Mouse (Mus musculus) lung, embryonic 14.5 days (tissue): ENCODE measurements around the gene Tango2. TPM values are rescaled to one million over a fixed set of nuclear protein-coding genes. Genes with fewer than 3 reads are reported as not detected.

Source experiments
- ATAC-seq: fragments of 200-750 bp; cut with Nextera tagmentation; 2 replicates; pipeline ENCODE4 v1.8.0; 2017; ENCODE audit warnings: mild to moderate bottlenecking, moderate TSS enrichment, moderate library complexity; ENCODE audit not compliant: insufficient read depth
- DNase-seq: peaks from one replicate; pipeline ENCODE4 v3.0.0-alpha.2; 2015
- H3K27ac ChIP-seq: fragments of 300-500 bp; sonication (generic); 2 replicates; pipeline ENCODE4 v1.5.1; 2014; ENCODE audit warnings: low read depth, mild to moderate bottlenecking, moderate library complexity
- H3K27me3 ChIP-seq: fragments of 300-500 bp; sonication (generic); 2 replicates; pipeline ENCODE4 v1.6.1; 2014; ENCODE audit warnings: low read length, control low read depth; ENCODE audit not compliant: insufficient read depth
- H3K36me3 ChIP-seq: fragments of 300-500 bp; sonication (generic); 2 replicates; pipeline ENCODE4 v1.6.1; 2014; ENCODE audit warnings: control low read depth; ENCODE audit not compliant: insufficient read depth
- H3K4me1 ChIP-seq: fragments of 300-500 bp; sonication (generic); 2 replicates; pipeline ENCODE4 v1.6.1; 2014; ENCODE audit warnings: antibody characterized with exemption, control low read depth; ENCODE audit not compliant: insufficient read depth
- H3K4me2 ChIP-seq: fragments of 300-500 bp; sonication (generic); 2 replicates; pipeline ENCODE4 v1.6.1; 2014; ENCODE audit warnings: mild to moderate bottlenecking
- H3K4me3 ChIP-seq: fragments of 300-500 bp; sonication (generic); 2 replicates; pipeline ENCODE4 v1.5.1; 2014; ENCODE audit warnings: low read depth, low read length
- H3K9ac ChIP-seq: fragments of 300-500 bp; sonication (generic); 2 replicates; pipeline ENCODE4 v1.6.1; 2014
- H3K9me3 ChIP-seq: fragments of 300-500 bp; sonication (generic); 2 replicates; pipeline ENCODE4 v1.6.1; 2016; ENCODE audit warnings: low read depth, low read length, control low read depth
- CTCF ChIP-seq: IDR thresholded peaks from 2 replicates; pipeline ENCODE4 v1.5.1; 2016; ENCODE audit warnings: antibody characterized with exemption, low read depth
- WGBS: fragments of 180-500 bp; shearing (Covaris S2); extraction: QIAGEN DNeasy Blood & Tissue Kit; methylation state at CpG from one replicate; pipeline ENCODE4 v1.1.7; 2014; 5-methylcytosine and 5-hydroxymethylcytosine counted together
- polyA plus RNA-seq: library from polyadenylated mRNA; unstranded; fragments of >200 nt; fragmentation: Nextera tagmentation; extraction: Ambion mirVana; gene quantifications from 2 replicates; pipeline ENCODE4 v1.2.1, GENCODE M21; 2014

The Tango2 gene
- polyA plus RNA-seq, 1 experiment from 2014 or later = 27.2 TPM

DNA sequence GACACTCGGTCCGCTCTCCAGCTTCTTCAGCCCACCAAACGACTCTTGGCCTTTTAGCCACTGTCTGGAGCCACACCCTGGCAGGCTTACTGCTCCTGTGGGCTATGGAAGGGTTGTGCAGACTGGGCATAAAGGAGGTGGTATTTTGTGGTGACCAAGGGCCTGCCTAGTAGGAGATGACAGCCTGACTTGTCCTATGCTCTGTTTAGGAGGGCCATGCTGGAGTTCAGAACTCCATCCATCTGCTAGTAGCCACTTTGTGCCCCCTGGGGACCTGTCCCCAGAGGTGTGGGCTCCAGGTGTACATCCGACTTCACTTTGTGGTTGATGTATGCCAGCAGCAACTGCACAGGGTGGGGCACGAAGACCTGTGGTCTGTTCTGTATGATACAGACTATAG, 45.7 kb upstream of the Tango2 start:
- Histone ChIP-seq H3K9ac (peak overlapping the region; percentile 82), H3K4me1 (peaks cover 29% of the 10 kb centered on the region), H3K27ac (no peak overlapping the region; the same call in 1 of the 2 replicates), H3K4me3 (peak overlapping the region; percentile 74), H3K27me3 (no peaks in the 10 kb centered on the region), H3K36me3 (peaks cover 18% of the 10 kb centered on the region), H3K9me3 (no peaks in the 10 kb centered on the region), H3K4me2 (peak overlapping the region; percentile 99)
- 58% methylated on average over 5 of the region's 5 CpGs for WGBS
- no peak for DNase-seq
- no peak for TF ChIP-seq CTCF
- ATAC-seq = no peak

DNA sequence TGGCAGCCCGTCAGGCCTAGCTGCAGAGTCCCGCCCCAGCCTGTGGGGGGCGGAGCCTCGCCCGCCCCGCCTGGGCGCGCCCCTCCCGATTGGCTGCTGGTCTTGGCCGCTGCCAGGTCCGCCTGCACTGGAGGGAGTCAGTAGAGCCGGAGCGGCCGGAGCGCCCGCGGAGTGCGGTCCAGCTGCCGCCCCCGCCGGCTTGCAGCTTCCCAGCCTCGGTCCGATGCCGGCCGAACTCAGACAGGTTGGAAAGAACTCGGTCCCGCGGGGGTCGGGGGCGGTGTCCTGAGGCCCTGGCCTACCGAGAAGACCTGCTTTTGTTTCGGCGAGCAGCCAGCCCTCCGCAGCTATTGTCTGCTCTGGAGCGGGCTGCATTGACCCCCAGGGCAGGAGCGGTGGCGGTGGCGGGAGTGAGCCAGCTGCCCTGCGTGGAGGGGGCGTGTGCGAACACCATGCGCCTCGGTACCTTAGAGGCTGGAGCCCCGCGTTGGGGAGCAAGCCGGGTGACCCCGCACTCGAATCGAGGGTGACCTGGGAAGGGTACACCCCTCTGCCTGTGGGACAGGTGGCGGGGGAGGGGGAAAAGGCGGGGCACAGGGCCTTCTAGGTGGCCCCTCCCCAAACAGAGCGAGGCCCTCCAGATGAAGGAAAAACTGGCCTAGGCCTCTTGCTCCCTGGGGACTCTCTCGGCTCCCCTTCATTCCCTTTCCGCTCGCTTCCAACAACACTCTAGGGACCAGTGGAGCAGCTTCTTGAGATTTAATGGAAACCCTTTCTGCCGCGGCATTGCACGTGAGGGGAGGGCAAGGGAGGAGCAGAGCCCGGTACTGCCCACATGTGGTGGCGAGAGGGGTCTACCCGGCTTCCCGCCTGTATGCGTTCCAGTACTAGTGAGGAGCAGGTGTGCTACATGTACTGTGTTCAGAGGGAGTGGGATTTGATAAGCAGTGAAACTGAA, 44.8 kb upstream of the Tango2 start:
- WGBS = under 1% methylated on average over 61 of the region's 63 CpGs
- H3K4me3 ChIP-seq = peak overlapping the region; percentile 74
- H3K9me3 ChIP-seq = no peaks in the 10 kb centered on the region
- peak overlapping the region; percentile 99 for H3K4me2 ChIP-seq
- peak overlapping the region; percentile 82 for H3K9ac ChIP-seq
- TF ChIP-seq CTCF = peak; percentile 73
- H3K36me3 ChIP-seq = peaks cover 9% of the 10 kb centered on the region
- peaks cover 33% of the 10 kb centered on the region for H3K4me1 ChIP-seq
- DNase-seq = peak; percentile 91
- H3K27ac ChIP-seq = peak overlapping the region; percentile 81
- H3K27me3 ChIP-seq = no peaks in the 10 kb centered on the region
- ATAC-seq = peak; percentile 82

DNA sequence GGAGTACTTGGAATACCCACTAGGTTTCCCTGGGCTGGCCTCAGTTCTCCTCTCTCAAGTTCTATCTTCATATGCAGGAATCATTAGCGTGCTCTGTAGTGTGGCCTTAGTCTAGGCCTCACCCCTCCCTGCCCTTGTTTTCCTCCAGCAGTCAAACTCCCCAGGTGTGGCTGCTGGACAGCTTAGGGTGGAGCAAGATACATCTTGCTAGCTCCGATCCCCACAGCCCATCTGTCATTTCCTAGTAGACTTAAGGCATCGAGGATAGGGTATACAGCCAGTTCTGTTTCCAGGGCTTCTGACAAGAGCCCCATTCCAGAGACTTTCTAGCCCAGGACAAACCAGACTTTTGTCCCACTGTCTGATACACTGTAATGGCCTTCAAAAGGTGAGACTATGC, 43.8 kb upstream of the Tango2 start:
- ATAC-seq (no peak), DNase-seq (no peak)
- H3K36me3 ChIP-seq = no peaks in the 10 kb centered on the region
- H3K27me3 ChIP-seq = no peaks in the 10 kb centered on the region
- H3K27ac ChIP-seq = no peak overlapping the region
- H3K4me1 ChIP-seq = peaks cover 33% of the 10 kb centered on the region
- 85% methylated on average over 3 of the region's 3 CpGs for whole genome bisulfite sequencing
- H3K4me2 ChIP-seq = no peak overlapping the region; the same call in 1 of the 2 replicates
- no peak overlapping the region for H3K4me3 ChIP-seq
- H3K9ac ChIP-seq = no peak overlapping the region
- no peaks in the 10 kb centered on the region for H3K9me3 ChIP-seq
- no peak for TF ChIP-seq CTCF

DNA sequence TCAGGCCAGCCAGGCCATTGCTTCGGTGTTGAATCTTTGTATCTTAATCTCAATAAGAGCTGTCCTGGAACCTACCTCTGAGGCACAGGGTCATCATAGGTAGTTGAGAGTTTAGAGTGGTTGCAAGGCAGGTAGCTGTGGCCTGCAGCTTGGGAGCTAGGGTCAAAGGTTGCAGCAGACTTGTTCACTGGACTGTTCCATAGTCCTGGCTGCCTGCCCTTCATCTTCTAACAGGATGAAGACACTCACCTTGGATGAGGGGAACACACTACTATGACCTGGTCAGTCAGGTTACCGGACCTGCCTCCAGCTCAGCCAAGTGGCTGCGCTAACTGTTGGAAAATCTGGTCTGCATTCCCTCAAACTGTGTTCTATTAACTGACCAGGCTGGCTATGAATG, 43.2 kb upstream of the Tango2 start:
- peaks cover 32% of the 10 kb centered on the region for H3K4me1 ChIP-seq
- no peaks in the 10 kb centered on the region for H3K36me3 ChIP-seq
- no peak for TF ChIP-seq CTCF
- no peak for ATAC-seq
- no peak overlapping the region for H3K4me2 ChIP-seq
- no peak overlapping the region for H3K27ac ChIP-seq
- H3K27me3 ChIP-seq = no peaks in the 10 kb centered on the region
- no peak for DNase-seq
- no peak overlapping the region for H3K4me3 ChIP-seq
- no peaks in the 10 kb centered on the region for H3K9me3 ChIP-seq
- H3K9ac ChIP-seq = no peak overlapping the region
- WGBS = 93% methylated on average over 3 of the region's 3 CpGs

DNA sequence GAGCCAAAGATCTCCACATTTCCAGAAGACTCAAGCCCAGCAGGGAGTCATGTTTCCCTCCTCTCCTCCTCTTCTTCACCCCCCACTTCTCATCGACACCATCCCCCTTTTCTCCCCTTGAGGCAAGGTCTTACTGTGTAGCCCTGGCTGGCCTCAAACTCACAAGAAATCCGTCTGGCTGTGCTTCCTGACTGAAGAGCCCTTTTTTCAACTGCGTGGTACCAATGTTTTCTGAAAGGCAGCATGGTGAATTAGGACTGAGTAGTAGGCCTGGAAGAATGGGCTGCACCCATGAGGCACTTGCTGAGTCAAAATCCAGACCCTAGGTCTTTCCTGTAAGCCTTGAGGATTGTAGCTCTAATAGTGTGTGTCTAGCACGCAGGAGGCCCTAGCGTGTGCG, 42.5 kb upstream of the Tango2 start:
- H3K9ac ChIP-seq = no peak overlapping the region
- WGBS = 75% methylated on average over 6 of the region's 6 CpGs
- no peak for TF ChIP-seq CTCF
- H3K4me1 ChIP-seq = peaks cover 25% of the 10 kb centered on the region
- no peak overlapping the region for H3K4me2 ChIP-seq
- H3K4me3 ChIP-seq = no peak overlapping the region
- no peaks in the 10 kb centered on the region for H3K36me3 ChIP-seq
- DNase-seq (no peak), ATAC-seq (no peak)
- no peaks in the 10 kb centered on the region for H3K27me3 ChIP-seq
- no peak overlapping the region for H3K27ac ChIP-seq
- H3K9me3 ChIP-seq = no peaks in the 10 kb centered on the region

DNA sequence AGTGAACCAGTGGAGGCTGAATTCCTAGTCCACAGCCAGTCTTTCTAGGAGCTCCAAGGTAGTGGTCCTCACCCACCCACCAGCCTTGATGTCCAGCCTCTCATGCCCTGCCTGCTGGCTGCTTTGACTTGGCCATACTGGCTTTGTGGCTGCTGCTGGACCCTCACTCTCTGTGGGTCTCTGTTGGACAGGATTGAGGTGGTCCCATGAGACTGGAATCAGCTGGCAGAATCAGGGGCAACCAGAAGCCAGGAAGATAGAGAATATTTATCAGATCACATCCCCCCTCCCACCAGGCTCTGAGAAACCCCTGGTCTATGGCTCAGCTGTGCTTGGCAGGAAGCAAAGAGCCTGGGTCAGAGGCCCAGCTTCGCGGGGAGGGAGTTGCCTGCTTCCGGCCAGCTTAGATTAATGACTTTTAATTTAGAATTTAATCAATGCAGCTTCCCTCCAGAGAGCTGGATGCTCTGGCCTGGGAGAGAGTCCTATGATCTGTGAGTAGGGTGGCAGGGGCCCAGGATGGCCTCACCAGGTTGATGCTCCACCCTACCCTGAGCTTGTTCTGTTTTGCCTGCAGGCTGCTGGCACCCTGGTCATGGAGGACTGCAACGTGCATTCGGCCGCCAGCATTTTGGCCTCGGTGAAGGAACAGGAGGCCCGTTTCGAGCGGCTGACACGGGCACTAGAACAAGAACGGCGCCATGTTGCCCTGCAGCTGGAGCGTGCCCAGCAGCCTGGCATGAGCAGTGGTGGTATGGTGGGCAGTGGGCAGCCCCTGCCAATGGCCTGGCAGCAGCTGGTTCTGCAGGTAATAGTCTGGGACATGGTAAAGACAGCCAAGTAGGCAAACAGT, 40.9 kb upstream of the Tango2 start:
- DNase-seq = peak; percentile 44
- Histone ChIP-seq H3K4me2 (no peak overlapping the region), H3K27me3 (no peaks in the 10 kb centered on the region), H3K9me3 (no peaks in the 10 kb centered on the region), H3K4me1 (peaks cover 17% of the 10 kb centered on the region), H3K27ac (peak overlapping the region; percentile 26; the same call in 1 of the 2 replicates), H3K36me3 (no peaks in the 10 kb centered on the region), H3K4me3 (no peak overlapping the region), H3K9ac (0 out of 2 replicates have a peak overlapping the region, but pooled peaks have one; percentile 3)
- 76% methylated on average over 14 of the region's 14 CpGs for WGBS
- ATAC-seq = no peak
- TF ChIP-seq CTCF = no peak
